In genomic region chr6:6193906-6194305, GRCm38 (mm10) we compare ENCODE assay signal across 25 mouse cellular contexts. TPM values are rescaled to one million over a fixed set of nuclear protein-coding genes. Genes with fewer than 3 reads are reported as not detected.
DNase-seq lines count a peak whose midpoint lies in the region; ATAC-seq and TF ChIP-seq lines count a peak whose summit lies in the region.
"Had no signal": no experiment of that assay in that cellular context is flagged by ENCODE, and none has a peak within 500 bp of the region (broad histone marks: within the 10 kb centered on the region; RNA-seq: fewer than 3 reads in every experiment).

No protein-coding gene starts in this region.

- 0 out of 2 replicates have a peak, but pooled peaks cover 4% of the 10 kb centered on the region for H3K9me3 ChIP-seq in forebrain, postnatal 0 days (ENCODE audit: low read length)
- H3K9me3 ChIP-seq in forebrain, embryonic 13.5 days (replicated peaks), result no peaks in the 10 kb centered on the region
- H3K9me3 ChIP-seq: forebrain, embryonic 10.5 days; forebrain, embryonic 15.5 days; heart, embryonic 12.5 days; heart, embryonic 15.5 days; hindbrain, embryonic 10.5 days; hindbrain, embryonic 13.5 days; intestine, embryonic 15.5 days had no signal

- no peak overlapping the region for H3K9ac ChIP-seq in forebrain, postnatal 0 days
- H3K9ac ChIP-seq in forebrain, embryonic 13.5 days, result no peak overlapping the region
- H3K9ac ChIP-seq: forebrain, embryonic 15.5 days; heart, embryonic 12.5 days; heart, embryonic 15.5 days; hindbrain, embryonic 13.5 days; intestine, embryonic 15.5 days had no signal

- peak; percentile 38; the same call in 1 of the 2 replicates for ATAC-seq in forebrain, postnatal 0 days
- ATAC-seq in forebrain, embryonic 13.5 days, result no peak
- ATAC-seq: CD4-positive, CD25-positive, alpha-beta regulatory T cell, adult 4 months; forebrain, embryonic 15.5 days; hindbrain, embryonic 16.5 days; intestine, embryonic 15.5 days had no signal

- no peaks in the 10 kb centered on the region for H3K27me3 ChIP-seq in forebrain, postnatal 0 days (ENCODE audit: insufficient read depth, low read length)
- H3K27me3 ChIP-seq in forebrain, embryonic 13.5 days, result no peaks in the 10 kb centered on the region
- H3K27me3 ChIP-seq: forebrain, embryonic 15.5 days; heart, embryonic 12.5 days; heart, embryonic 15.5 days; hindbrain, embryonic 13.5 days; intestine, embryonic 15.5 days had no signal

- H3K27ac ChIP-seq in forebrain, postnatal 0 days (ENCODE audit: low read depth, low read length), result no peak overlapping the region
- no peak overlapping the region for H3K27ac ChIP-seq in forebrain, embryonic 13.5 days
- H3K27ac ChIP-seq in layer of hippocampus, adult 2 months, result peak overlapping the region; percentile 2; the same call in 1 of the 2 replicates
- H3K27ac ChIP-seq: forebrain, embryonic 10.5 days; forebrain, embryonic 15.5 days; heart, embryonic 15.5 days; hindbrain, embryonic 10.5 days; hindbrain, embryonic 13.5 days; intestine, embryonic 15.5 days had no signal

- no peaks in the 10 kb centered on the region for H3K36me3 ChIP-seq in forebrain, postnatal 0 days (ENCODE audit: insufficient read depth)
- H3K36me3 ChIP-seq in forebrain, embryonic 13.5 days (ENCODE audit: poor library complexity, severe bottlenecking), result no peaks in the 10 kb centered on the region
- H3K36me3 ChIP-seq: forebrain, embryonic 15.5 days; heart, embryonic 15.5 days; hindbrain, embryonic 13.5 days; intestine, embryonic 15.5 days had no signal

- H3K4me2 ChIP-seq in forebrain, postnatal 0 days (ENCODE audit: low read depth), result no peak overlapping the region
- no peak overlapping the region for H3K4me2 ChIP-seq in forebrain, embryonic 13.5 days
- H3K4me2 ChIP-seq: forebrain, embryonic 15.5 days; heart, embryonic 12.5 days; heart, embryonic 15.5 days; hindbrain, embryonic 13.5 days; intestine, embryonic 15.5 days had no signal

- H3K4me1 ChIP-seq in forebrain, postnatal 0 days (ENCODE audit: insufficient read depth), result no peaks in the 10 kb centered on the region
- peaks cover 4% of the 10 kb centered on the region; the same call in 1 of the 2 replicates for H3K4me1 ChIP-seq in forebrain, embryonic 13.5 days
- H3K4me1 ChIP-seq: heart, embryonic 15.5 days; hindbrain, embryonic 10.5 days; hindbrain, embryonic 13.5 days; intestine, embryonic 15.5 days had no signal

- H3K4me3 ChIP-seq in forebrain, postnatal 0 days (ENCODE audit: low read depth, low read length), result no peak overlapping the region
- H3K4me3 ChIP-seq in forebrain, embryonic 13.5 days, result no peak overlapping the region
- H3K4me3 ChIP-seq in layer of hippocampus, adult 2 months, result no peak overlapping the region
- H3K4me3 ChIP-seq: forebrain, embryonic 10.5 days; forebrain, embryonic 15.5 days; heart, embryonic 12.5 days; heart, embryonic 15.5 days; hindbrain, embryonic 10.5 days; hindbrain, embryonic 13.5 days; intestine, embryonic 15.5 days had no signal

- no peak for TF ChIP-seq CTCF in forebrain, postnatal 0 days (IDR thresholded peaks at IDR 0.05; ENCODE audit: low read depth)
- no peak for TF ChIP-seq CTCF in layer of hippocampus, adult 2 months (conservative IDR thresholded peaks at IDR 0.05)
- TF ChIP-seq CTCF in brain, embryonic 14.5 days (IDR thresholded peaks at IDR 0.05; ENCODE audit: borderline replicate concordance, extremely low read depth, insufficient read depth, insufficient read length), result no peak

- peak; percentile 46 for DNase-seq in forebrain, postnatal 0 days
- DNase-seq in layer of hippocampus, adult 2 months (ENCODE audit: low spot score in 2 of 2), result no peak
- no peak for DNase-seq in layer of hippocampus, adult 11-12 months (ENCODE audit: low spot score)
- DNase-seq in brain, adult 2 months (ENCODE audit: low read depth, low spot score), result peak; percentile 64
- DNase-seq in brain, embryonic 14.5 days (ENCODE audit: low read depth), result peak; percentile 53
- DNase-seq: adrenal gland, adult 2 months; adrenal gland, postnatal 14 days; cerebellum, adult 2 months; cerebellum, adult 9-11 months; cerebellum, postnatal 36 days; gastrocnemius, postnatal 10 days; gastrocnemius, postnatal 36 days; heart, postnatal 10 days; heart, postnatal 36 days; kidney, adult 11 months had no signal

- WGBS in forebrain, postnatal 0 days, result 69% methylated on average over 13 of the region's 13 CpGs
- 90% methylated on average over 13 of the region's 13 CpGs for WGBS in forebrain, embryonic 13.5 days

- no peak for TF ChIP-seq POLR2A in brain, embryonic 14.5 days (IDR thresholded peaks at IDR 0.05; ENCODE audit: borderline replicate concordance, extremely low read depth, insufficient read depth, insufficient read length, poor library complexity, severe bottlenecking)

RNA-seq across cellular contexts. Expression of gene Slc25a13, which starts 23.1 kb away (rescaled TPM):
- 2.3 and 5.2 TPM in 2 replicates for total RNA-seq in forebrain, postnatal 0 days (2014; rRNA removed)
- 3.1 and 3.2 TPM in 2 replicates for polyA plus RNA-seq in forebrain, postnatal 0 days (2015; fragmentation: Nextera tagmentation; extraction: Ambion mirVana)
- 15.1 and 15.3 TPM in 2 replicates for polyA plus RNA-seq in forebrain, embryonic 13.5 days (2015; fragmentation: Nextera tagmentation; extraction: Ambion mirVana)
- total RNA-seq in layer of hippocampus, adult 2 months (2021), result 1 to 10 TPM; 3.4 to 3.7 TPM
- polyA plus RNA-seq in brain, embryonic 14.5 days (2012; rRNA removed), result 4.3 and 5.0 TPM in 2 replicates

Comparison
In these comparisons a context has a peak if more than half of its experiments do, and no peak if none do; other contexts are left out.
1. DNase-seq: peak in forebrain, postnatal 0 days (single experiment), brain, adult 2 months (single experiment) and brain, embryonic 14.5 days (single experiment); none in layer of hippocampus, adult 2 months (0 of 2) and layer of hippocampus, adult 11-12 months (single experiment).